Mouse (Mus musculus): ENCODE results near the gene Pycr2. TPM values are rescaled to one million over a fixed set of nuclear protein-coding genes. Genes with fewer than 3 reads are reported as not detected.

The Pycr2 gene
- polyA plus RNA-seq, 1 experiment from 2014 or later, result 64.3 TPM

- no peak overlapping the region for H3K9ac ChIP-seq (ENCODE audit: low read depth, low read length)
- no peak overlapping the region; the same call in 1 of the 2 replicates for H3K27ac ChIP-seq (ENCODE audit: low read depth, low read length)
- H3K4me3 ChIP-seq (ENCODE audit: low read depth, low read length), result no peak overlapping the region
Measured at GRCm38 (mm10) chr1:180911138-180911537, 7.0 kb downstream of the Pycr2 start.

GRCm38 (mm10) chr1:180911653-180912287, 7.7 kb downstream of the Pycr2 start:
- H3K4me3 ChIP-seq (ENCODE audit: low read depth, low read length), result no peak overlapping the region
- no peaks in the 10 kb centered on the region; the same call in 1 of the 2 replicates for H3K4me1 ChIP-seq (ENCODE audit: control insufficient read depth, insufficient read depth, low read length)
- no peaks in the 10 kb centered on the region for H3K9me3 ChIP-seq (replicated peaks; ENCODE audit: control insufficient read depth, low read length)
- H3K4me2 ChIP-seq, result peak overlapping the region; percentile 56
- no peak overlapping the region; the same call in 1 of the 2 replicates for H3K27ac ChIP-seq (ENCODE audit: low read depth, low read length)
- no peak for ATAC-seq (replicated peaks; ENCODE audit: insufficient number of reproducible peaks, low FRiP score, low TSS enrichment)
- H3K9ac ChIP-seq (ENCODE audit: low read depth, low read length), result no peak overlapping the region
- WGBS (ENCODE audit: insufficient replicate concordance), result 42% methylated on average over 20 of the region's 20 CpGs
- H3K27me3 ChIP-seq (ENCODE audit: control insufficient read depth, insufficient read depth, low read length), result no peaks in the 10 kb centered on the region; the same call in 1 of the 2 replicates
- H3K36me3 ChIP-seq (ENCODE audit: control insufficient read depth, insufficient read depth, low read length), result peaks cover 5% of the 10 kb centered on the region

More at GRCm38 (mm10) chr1:180911138-180911537, 7.0 kb downstream of the Pycr2 start:
- no peaks in the 10 kb centered on the region; the same call in none of the 2 replicates for H3K4me1 ChIP-seq (ENCODE audit: control insufficient read depth, insufficient read depth, low read length)
- H3K9me3 ChIP-seq (replicated peaks; ENCODE audit: control insufficient read depth, low read length), result no peaks in the 10 kb centered on the region
- no peaks in the 10 kb centered on the region; the same call in 1 of the 2 replicates for H3K27me3 ChIP-seq (ENCODE audit: control insufficient read depth, insufficient read depth, low read length)
- 38% methylated on average over 8 of the region's 8 CpGs for WGBS (ENCODE audit: insufficient replicate concordance)
- no peak for ATAC-seq (replicated peaks; ENCODE audit: insufficient number of reproducible peaks, low FRiP score, low TSS enrichment)
- H3K4me2 ChIP-seq, result peak overlapping the region; percentile 56
- peaks cover 11% of the 10 kb centered on the region for H3K36me3 ChIP-seq (ENCODE audit: control insufficient read depth, insufficient read depth, low read length)

GRCm38 (mm10) chr1:180912792-180913191, 8.7 kb downstream of the Pycr2 start:
- H3K4me2 ChIP-seq, result no peak overlapping the region
- no peak overlapping the region for H3K4me3 ChIP-seq (ENCODE audit: low read depth, low read length)
- WGBS (ENCODE audit: insufficient replicate concordance), result 79% methylated on average over 5 of the region's 5 CpGs
- H3K36me3 ChIP-seq (ENCODE audit: control insufficient read depth, insufficient read depth, low read length), result no peaks in the 10 kb centered on the region
- H3K27ac ChIP-seq (ENCODE audit: low read depth, low read length), result no peak overlapping the region
- H3K27me3 ChIP-seq (ENCODE audit: control insufficient read depth, insufficient read depth, low read length), result no peaks in the 10 kb centered on the region; the same call in 1 of the 2 replicates
- no peak overlapping the region for H3K9ac ChIP-seq (ENCODE audit: low read depth, low read length)
- ATAC-seq (replicated peaks; ENCODE audit: insufficient number of reproducible peaks, low FRiP score, low TSS enrichment), result no peak
- no peaks in the 10 kb centered on the region for H3K9me3 ChIP-seq (replicated peaks; ENCODE audit: control insufficient read depth, low read length)
- H3K4me1 ChIP-seq (ENCODE audit: control insufficient read depth, insufficient read depth, low read length), result no peaks in the 10 kb centered on the region; the same call in 1 of the 2 replicates

DNA sequence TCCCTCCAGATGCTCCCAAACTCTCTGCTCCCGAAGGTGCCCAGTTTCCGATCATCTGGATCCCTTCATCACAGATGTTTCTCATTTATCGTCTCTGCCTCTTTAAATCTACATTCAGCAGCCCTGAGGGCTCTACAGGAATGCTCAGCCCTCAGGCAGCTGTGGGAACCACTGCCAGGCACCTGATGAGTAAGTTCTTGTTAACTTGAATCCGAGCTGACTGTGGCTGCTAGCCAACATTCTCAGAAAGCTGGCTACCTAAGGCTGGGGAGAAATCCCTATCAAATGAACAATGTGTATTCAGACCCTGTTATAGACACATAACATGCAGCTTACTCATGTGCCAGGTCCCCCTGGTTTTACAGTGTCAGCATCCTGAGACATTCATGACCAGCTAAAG, 9.7 kb downstream of the Pycr2 start:
- no peak overlapping the region for H3K27ac ChIP-seq (ENCODE audit: low read depth, low read length)
- H3K4me2 ChIP-seq, result no peak overlapping the region
- H3K9ac ChIP-seq (ENCODE audit: low read depth, low read length), result no peak overlapping the region
- no peaks in the 10 kb centered on the region; the same call in 1 of the 2 replicates for H3K4me1 ChIP-seq (ENCODE audit: control insufficient read depth, insufficient read depth, low read length)
- H3K36me3 ChIP-seq (ENCODE audit: control insufficient read depth, insufficient read depth, low read length), result no peaks in the 10 kb centered on the region
- no peak for ATAC-seq (replicated peaks; ENCODE audit: insufficient number of reproducible peaks, low FRiP score, low TSS enrichment)
- H3K27me3 ChIP-seq (ENCODE audit: control insufficient read depth, insufficient read depth, low read length), result no peaks in the 10 kb centered on the region; the same call in 1 of the 2 replicates
- no peak overlapping the region for H3K4me3 ChIP-seq (ENCODE audit: low read depth, low read length)
- H3K9me3 ChIP-seq (replicated peaks; ENCODE audit: control insufficient read depth, low read length), result no peaks in the 10 kb centered on the region
- 52% methylated on average over 4 of the region's 4 CpGs for WGBS (ENCODE audit: insufficient replicate concordance)

- Histone ChIP-seq H3K9ac (ENCODE audit: low read depth, low read length) (no peak overlapping the region), H3K4me2 (no peak overlapping the region), H3K36me3 (ENCODE audit: control insufficient read depth, insufficient read depth, low read length) (no peaks in the 10 kb centered on the region), H3K27me3 (ENCODE audit: control insufficient read depth, insufficient read depth, low read length) (no peaks in the 10 kb centered on the region; the same call in 1 of the 2 replicates), H3K4me1 (ENCODE audit: control insufficient read depth, insufficient read depth, low read length) (no peaks in the 10 kb centered on the region; the same call in 1 of the 2 replicates), H3K9me3 (replicated peaks; ENCODE audit: control insufficient read depth, low read length) (no peaks in the 10 kb centered on the region), H3K27ac (ENCODE audit: low read depth, low read length) (no peak overlapping the region), H3K4me3 (ENCODE audit: low read depth, low read length) (no peak overlapping the region)
- WGBS (ENCODE audit: insufficient replicate concordance), result 83% methylated on average over 11 of the region's 11 CpGs
- no peak for ATAC-seq (replicated peaks; ENCODE audit: insufficient number of reproducible peaks, low FRiP score, low TSS enrichment)
Measured at GRCm38 (mm10) chr1:180916425-180916824, 12.3 kb downstream of the Pycr2 start.

- 34% methylated on average over 1 of the region's 1 CpGs for WGBS (ENCODE audit: insufficient replicate concordance)
- no peak overlapping the region for H3K9ac ChIP-seq (ENCODE audit: low read depth, low read length)
- no peak overlapping the region for H3K4me3 ChIP-seq (ENCODE audit: low read depth, low read length)
- H3K4me2 ChIP-seq, result no peak overlapping the region
- no peaks in the 10 kb centered on the region for H3K36me3 ChIP-seq (ENCODE audit: control insufficient read depth, insufficient read depth, low read length)
- no peaks in the 10 kb centered on the region for H3K27me3 ChIP-seq (ENCODE audit: control insufficient read depth, insufficient read depth, low read length)
- no peaks in the 10 kb centered on the region for H3K4me1 ChIP-seq (ENCODE audit: control insufficient read depth, insufficient read depth, low read length)
- no peak overlapping the region for H3K27ac ChIP-seq (ENCODE audit: low read depth, low read length)
- H3K9me3 ChIP-seq (replicated peaks; ENCODE audit: control insufficient read depth, low read length), result no peaks in the 10 kb centered on the region
- no peak for ATAC-seq (replicated peaks; ENCODE audit: insufficient number of reproducible peaks, low FRiP score, low TSS enrichment)
Measured at GRCm38 (mm10) chr1:180917053-180917452, 13.0 kb downstream of the Pycr2 start.

- no peak overlapping the region for H3K9ac ChIP-seq (ENCODE audit: low read depth, low read length)
- H3K27me3 ChIP-seq (ENCODE audit: control insufficient read depth, insufficient read depth, low read length), result no peaks in the 10 kb centered on the region
- no peaks in the 10 kb centered on the region for H3K4me1 ChIP-seq (ENCODE audit: control insufficient read depth, insufficient read depth, low read length)
- 0 out of 2 replicates have a peak, but pooled peaks have one; percentile 26 for ATAC-seq (replicated peaks; ENCODE audit: insufficient number of reproducible peaks, low FRiP score, low TSS enrichment)
- 28% methylated on average over 8 of the region's 8 CpGs for WGBS (ENCODE audit: insufficient replicate concordance)
- H3K27ac ChIP-seq (ENCODE audit: low read depth, low read length), result no peak overlapping the region
- H3K9me3 ChIP-seq (replicated peaks; ENCODE audit: control insufficient read depth, low read length), result no peaks in the 10 kb centered on the region
- H3K4me3 ChIP-seq (ENCODE audit: low read depth, low read length), result no peak overlapping the region
- no peak overlapping the region for H3K4me2 ChIP-seq
- no peaks in the 10 kb centered on the region for H3K36me3 ChIP-seq (ENCODE audit: control insufficient read depth, insufficient read depth, low read length)
Measured at GRCm38 (mm10) chr1:180919686-180920085, 15.6 kb downstream of the Pycr2 start.

DNA sequence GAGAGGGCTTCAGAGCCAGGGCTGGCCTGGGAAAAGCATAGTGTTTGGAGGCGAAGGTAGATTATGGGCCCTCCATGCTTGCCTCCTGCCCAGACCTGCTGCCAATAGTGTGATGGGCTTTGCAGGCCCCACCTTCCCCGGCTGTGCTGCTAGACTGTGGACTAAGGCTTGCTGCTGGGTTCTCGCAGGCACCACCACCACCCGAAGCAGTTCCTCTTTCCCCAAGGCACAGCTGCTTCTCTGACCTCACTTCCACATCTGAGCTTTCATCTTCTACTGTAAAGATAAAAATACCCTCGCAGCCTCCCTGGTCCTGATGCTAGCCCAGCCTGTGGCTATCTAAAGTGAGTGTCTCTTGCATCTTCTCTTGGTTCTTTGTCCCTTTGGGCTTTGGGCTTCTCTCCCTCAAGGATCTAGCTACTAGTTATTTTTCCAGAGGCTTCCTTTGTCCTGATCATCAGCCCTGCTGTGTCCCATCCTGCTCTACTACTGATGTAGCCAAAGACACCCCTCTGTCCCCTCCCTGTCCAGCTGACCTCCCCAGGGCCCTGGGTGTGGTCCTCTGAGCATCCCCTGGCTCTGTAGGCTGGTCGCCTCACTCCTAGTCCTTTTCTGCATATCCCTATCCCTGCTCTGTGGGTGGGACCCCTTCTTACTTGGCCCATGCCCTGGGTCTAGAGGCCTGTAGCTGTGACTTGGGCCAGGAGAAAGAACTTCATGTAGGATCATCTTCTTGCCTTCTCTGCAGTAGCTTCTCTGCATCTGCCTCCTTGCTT, 18.4 kb downstream of the Pycr2 start:
- H3K4me2 ChIP-seq, result no peak overlapping the region
- no peak overlapping the region for H3K9ac ChIP-seq (ENCODE audit: low read depth, low read length)
- no peaks in the 10 kb centered on the region for H3K36me3 ChIP-seq (ENCODE audit: control insufficient read depth, insufficient read depth, low read length)
- no peaks in the 10 kb centered on the region for H3K9me3 ChIP-seq (replicated peaks; ENCODE audit: control insufficient read depth, low read length)
- H3K4me1 ChIP-seq (ENCODE audit: control insufficient read depth, insufficient read depth, low read length), result no peaks in the 10 kb centered on the region
- no peaks in the 10 kb centered on the region for H3K27me3 ChIP-seq (ENCODE audit: control insufficient read depth, insufficient read depth, low read length)
- H3K4me3 ChIP-seq (ENCODE audit: low read depth, low read length), result no peak overlapping the region
- ATAC-seq (replicated peaks; ENCODE audit: insufficient number of reproducible peaks, low FRiP score, low TSS enrichment), result no peak
- 51% methylated on average over 6 of the region's 6 CpGs for WGBS (ENCODE audit: insufficient replicate concordance)
- no peak overlapping the region for H3K27ac ChIP-seq (ENCODE audit: low read depth, low read length)

Measured in heart, embryonic 11.5 days (tissue).